Mouse (Mus musculus): ENCODE results near the gene Atxn7.
"Not testable (repeated sequence)": the region's sequence is repeated elsewhere in the genome, so short reads cannot be mapped to it uniquely, and the experiment has no call there.

Atxn7 gene

GRCm38 (mm10) chr14:14013252-14013711, 52.0 kb downstream of the Atxn7 start:
- no peaks in the 10 kb centered on the region for H3K27me3 ChIP-seq (ENCODE audit: control insufficient read depth, insufficient read depth, low read length, poor library complexity, severe bottlenecking)
- DNase-seq (ENCODE audit: low read depth, low spot score): peak; percentile 41

GRCm38 (mm10) chr14:14014636-14015375, 53.6 kb downstream of the Atxn7 start:
- no peak for DNase-seq (ENCODE audit: low read depth, low spot score)
- Histone ChIP-seq H3K36me3 (ENCODE audit: control insufficient read depth, insufficient read depth, low read length, poor library complexity, severe bottlenecking) (no peaks in the 10 kb centered on the region; the same call in none of the 2 replicates), H3K27me3 (ENCODE audit: control insufficient read depth, insufficient read depth, low read length, poor library complexity, severe bottlenecking) (no peaks in the 10 kb centered on the region)

More at GRCm38 (mm10) chr14:14013252-14013711, 52.0 kb downstream of the Atxn7 start:
- no peaks in the 10 kb centered on the region; the same call in none of the 2 replicates for H3K36me3 ChIP-seq (ENCODE audit: control insufficient read depth, insufficient read depth, low read length, poor library complexity, severe bottlenecking)

- H3K27me3 ChIP-seq (ENCODE audit: control insufficient read depth, insufficient read depth, low read length, poor library complexity, severe bottlenecking): no peaks in the 10 kb centered on the region
- peak; percentile 75 for DNase-seq (ENCODE audit: low read depth, low spot score)
- no peaks in the 10 kb centered on the region; the same call in none of the 2 replicates for H3K36me3 ChIP-seq (ENCODE audit: control insufficient read depth, insufficient read depth, low read length, poor library complexity, severe bottlenecking)
Measured at GRCm38 (mm10) chr14:14019155-14019894, 58.1 kb downstream of the Atxn7 start.

GRCm38 (mm10) chr14:14021244-14021643, 60.0 kb downstream of the Atxn7 start:
- Histone ChIP-seq H3K27me3 (ENCODE audit: control insufficient read depth, insufficient read depth, low read length, poor library complexity, severe bottlenecking) (no peaks in the 10 kb centered on the region), H3K36me3 (ENCODE audit: control insufficient read depth, insufficient read depth, low read length, poor library complexity, severe bottlenecking) (no peaks in the 10 kb centered on the region; the same call in 1 of the 2 replicates)
- no peak for DNase-seq (ENCODE audit: low read depth, low spot score)

GRCm38 (mm10) chr14:14025870-14026269, 64.6 kb downstream of the Atxn7 start:
- DNase-seq (ENCODE audit: low read depth, low spot score): no peak
- no peaks in the 10 kb centered on the region for H3K27me3 ChIP-seq (ENCODE audit: control insufficient read depth, insufficient read depth, low read length, poor library complexity, severe bottlenecking)

GRCm38 (mm10) chr14:14030621-14031020, 69.4 kb downstream of the Atxn7 start:
- DNase-seq (ENCODE audit: low read depth, low spot score): no peak
- Histone ChIP-seq H3K36me3 (ENCODE audit: control insufficient read depth, insufficient read depth, low read length, poor library complexity, severe bottlenecking) (0 out of 2 replicates have a peak, but pooled peaks cover 6% of the 10 kb centered on the region), H3K27me3 (ENCODE audit: control insufficient read depth, insufficient read depth, low read length, poor library complexity, severe bottlenecking) (no peaks in the 10 kb centered on the region)

More at GRCm38 (mm10) chr14:14025870-14026269, 64.6 kb downstream of the Atxn7 start:
- peaks cover 6% of the 10 kb centered on the region; the same call in 1 of the 2 replicates for H3K36me3 ChIP-seq (ENCODE audit: control insufficient read depth, insufficient read depth, low read length, poor library complexity, severe bottlenecking)

GRCm38 (mm10) chr14:14032842-14033241, 71.6 kb downstream of the Atxn7 start:
- no peak for DNase-seq (ENCODE audit: low read depth, low spot score)
- Histone ChIP-seq H3K36me3 (ENCODE audit: control insufficient read depth, insufficient read depth, low read length, poor library complexity, severe bottlenecking) (0 out of 2 replicates have a peak, but pooled peaks cover 6% of the 10 kb centered on the region), H3K27me3 (ENCODE audit: control insufficient read depth, insufficient read depth, low read length, poor library complexity, severe bottlenecking) (no peaks in the 10 kb centered on the region)

GRCm38 (mm10) chr14:14036352-14036751, 75.1 kb downstream of the Atxn7 start:
- H3K36me3 ChIP-seq (ENCODE audit: control insufficient read depth, insufficient read depth, low read length, poor library complexity, severe bottlenecking): peaks cover 4% of the 10 kb centered on the region; the same call in 1 of the 2 replicates
- no peak for DNase-seq (ENCODE audit: low read depth, low spot score)

GRCm38 (mm10) chr14:14038233-14038632, 77.0 kb downstream of the Atxn7 start:
- H3K36me3 ChIP-seq (ENCODE audit: control insufficient read depth, insufficient read depth, low read length, poor library complexity, severe bottlenecking): peaks cover 4% of the 10 kb centered on the region; the same call in 1 of the 2 replicates

More at GRCm38 (mm10) chr14:14036352-14036751, 75.1 kb downstream of the Atxn7 start:
- no peaks in the 10 kb centered on the region for H3K27me3 ChIP-seq (ENCODE audit: control insufficient read depth, insufficient read depth, low read length, poor library complexity, severe bottlenecking)

GRCm38 (mm10) chr14:14042336-14042735, 81.1 kb downstream of the Atxn7 start:
- no peak for DNase-seq (ENCODE audit: low read depth, low spot score)
- Histone ChIP-seq H3K36me3 (ENCODE audit: control insufficient read depth, insufficient read depth, low read length, poor library complexity, severe bottlenecking) (peaks cover 9% of the 10 kb centered on the region; the same call in 1 of the 2 replicates), H3K27me3 (ENCODE audit: control insufficient read depth, insufficient read depth, low read length, poor library complexity, severe bottlenecking) (no peaks in the 10 kb centered on the region)

More at GRCm38 (mm10) chr14:14038233-14038632, 77.0 kb downstream of the Atxn7 start:
- DNase-seq (ENCODE audit: low read depth, low spot score): no peak
- no peaks in the 10 kb centered on the region for H3K27me3 ChIP-seq (ENCODE audit: control insufficient read depth, insufficient read depth, low read length, poor library complexity, severe bottlenecking)

- peaks cover 8% of the 10 kb centered on the region for H3K36me3 ChIP-seq (ENCODE audit: control insufficient read depth, insufficient read depth, low read length, poor library complexity, severe bottlenecking)
- DNase-seq (ENCODE audit: low read depth, low spot score): peak; percentile 49
- H3K27me3 ChIP-seq (ENCODE audit: control insufficient read depth, insufficient read depth, low read length, poor library complexity, severe bottlenecking): no peaks in the 10 kb centered on the region
Measured at GRCm38 (mm10) chr14:14054386-14054785, 93.1 kb downstream of the Atxn7 start.

- not testable (repeated sequence) for DNase-seq (ENCODE audit: low read depth, low spot score); H3K36me3 ChIP-seq (ENCODE audit: control insufficient read depth, insufficient read depth, low read length, poor library complexity, severe bottlenecking); H3K27me3 ChIP-seq (ENCODE audit: control insufficient read depth, insufficient read depth, low read length, poor library complexity, severe bottlenecking)
Measured at GRCm38 (mm10) chr14:14059606-14060005, 98.4 kb downstream of the Atxn7 start.

- DNase-seq (ENCODE audit: low read depth, low spot score): no peak
- no peaks in the 10 kb centered on the region for H3K27me3 ChIP-seq (ENCODE audit: control insufficient read depth, insufficient read depth, low read length, poor library complexity, severe bottlenecking)
- peaks cover 1% of the 10 kb centered on the region; the same call in 1 of the 2 replicates for H3K36me3 ChIP-seq (ENCODE audit: control insufficient read depth, insufficient read depth, low read length, poor library complexity, severe bottlenecking)
Measured at GRCm38 (mm10) chr14:14062531-14063245, 101.4 kb downstream of the Atxn7 start.

- DNase-seq (ENCODE audit: low read depth, low spot score): no peak
Measured at GRCm38 (mm10) chr14:14063382-14063781, 102.1 kb downstream of the Atxn7 start.

More at GRCm38 (mm10) chr14:14063382-14063781, 102.1 kb downstream of the Atxn7 start:
- no peaks in the 10 kb centered on the region for H3K27me3 ChIP-seq (ENCODE audit: control insufficient read depth, insufficient read depth, low read length, poor library complexity, severe bottlenecking)
- H3K36me3 ChIP-seq (ENCODE audit: control insufficient read depth, insufficient read depth, low read length, poor library complexity, severe bottlenecking): peaks cover 1% of the 10 kb centered on the region; the same call in 1 of the 2 replicates

Measured in splenic B cell, adult 2 months (primary cell).